Mouse (Mus musculus): ENCODE measurements at regions not wholly inside any gene's neighbourhood (a gene's known extent, or its start where the extent isn't known, plus 50 kb on each side); places are given as distances from the start of the nearest gene placed in this dataset.

DNA sequence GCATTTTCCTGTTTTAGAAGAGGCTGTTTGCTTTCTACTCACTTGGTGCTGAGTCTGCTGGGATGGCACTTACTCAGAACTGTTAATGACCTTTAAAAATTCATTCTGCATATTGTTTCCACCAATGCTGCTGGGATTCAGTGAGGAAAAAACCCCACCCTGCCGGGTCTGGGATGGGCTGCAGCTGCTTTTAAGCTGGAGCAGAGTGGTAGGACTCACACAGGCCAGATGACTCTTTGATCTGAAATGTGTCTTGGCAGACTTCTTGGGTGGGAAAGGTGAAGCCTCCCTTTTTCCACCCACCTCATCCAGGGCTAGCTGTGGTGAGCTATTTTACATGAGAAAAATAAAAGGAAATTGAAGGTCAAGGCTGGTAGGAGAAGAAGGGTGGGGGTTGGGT lies 56.4 kb upstream of the Ddhd1 start:
- Histone ChIP-seq H3K4me3 (ENCODE audit: insufficient read depth, low read length) (no peak overlapping the region), H3K27ac (ENCODE audit: insufficient read depth, low read depth, low read length) (no peak overlapping the region), H3K4me1 (ENCODE audit: control insufficient read depth, insufficient read depth, low read length) (no peaks in the 10 kb centered on the region)
- no peak for TF ChIP-seq CTCF (IDR thresholded peaks at IDR 0.05; ENCODE audit: low read depth, low read length)
- no peak for TF ChIP-seq POLR2A (IDR thresholded peaks at IDR 0.05; ENCODE audit: borderline replicate concordance, low read depth, low read length)

DNA sequence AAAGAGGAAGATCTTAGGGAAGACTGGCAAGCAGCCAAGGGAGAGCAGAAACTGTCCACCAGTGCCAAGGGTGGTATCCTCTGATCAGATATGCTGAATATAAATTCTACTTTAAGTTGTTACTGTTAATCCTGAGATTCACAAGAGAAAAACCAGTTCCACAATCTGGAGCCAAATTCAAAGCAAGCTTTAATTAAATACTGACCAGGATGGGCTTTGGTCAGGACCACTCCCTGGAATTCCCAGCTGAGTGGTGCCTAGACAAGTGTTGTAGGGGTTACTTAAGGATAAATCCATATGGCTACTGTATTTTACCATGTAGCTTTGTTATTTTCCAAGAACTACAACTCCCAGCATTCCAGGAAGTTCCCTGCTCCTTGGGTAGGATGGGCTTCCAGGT lies 56.8 kb upstream of the Ddhd1 start:
- TF ChIP-seq CTCF (IDR thresholded peaks at IDR 0.05; ENCODE audit: low read depth, low read length), result no peak
- no peak for TF ChIP-seq POLR2A (IDR thresholded peaks at IDR 0.05; ENCODE audit: borderline replicate concordance, low read depth, low read length)
- H3K4me3 ChIP-seq (ENCODE audit: insufficient read depth, low read length), result no peak overlapping the region
- H3K4me1 ChIP-seq (ENCODE audit: control insufficient read depth, insufficient read depth, low read length), result no peaks in the 10 kb centered on the region
- H3K27ac ChIP-seq (ENCODE audit: insufficient read depth, low read depth, low read length), result no peak overlapping the region

GRCm38 (mm10) chr14:45716100-45716499 lies 58.2 kb upstream of the Ddhd1 start:
- no peak overlapping the region for H3K4me3 ChIP-seq (ENCODE audit: insufficient read depth, low read length)
- no peak for TF ChIP-seq CTCF (IDR thresholded peaks at IDR 0.05; ENCODE audit: low read depth, low read length)
- no peak for TF ChIP-seq POLR2A (IDR thresholded peaks at IDR 0.05; ENCODE audit: borderline replicate concordance, low read depth, low read length)
- H3K4me1 ChIP-seq (ENCODE audit: control insufficient read depth, insufficient read depth, low read length), result no peaks in the 10 kb centered on the region
- no peak overlapping the region for H3K27ac ChIP-seq (ENCODE audit: insufficient read depth, low read depth, low read length)

GRCm38 (mm10) chr14:45722887-45723286 lies 64.9 kb upstream of the Ddhd1 start:
- H3K4me3 ChIP-seq (ENCODE audit: insufficient read depth, low read length), result no peak overlapping the region
- no peak overlapping the region for H3K27ac ChIP-seq (ENCODE audit: insufficient read depth, low read depth, low read length)
- TF ChIP-seq CTCF (IDR thresholded peaks at IDR 0.05; ENCODE audit: low read depth, low read length), result no peak
- no peak for TF ChIP-seq POLR2A (IDR thresholded peaks at IDR 0.05; ENCODE audit: borderline replicate concordance, low read depth, low read length)
- no peaks in the 10 kb centered on the region for H3K4me1 ChIP-seq (ENCODE audit: control insufficient read depth, insufficient read depth, low read length)

DNA sequence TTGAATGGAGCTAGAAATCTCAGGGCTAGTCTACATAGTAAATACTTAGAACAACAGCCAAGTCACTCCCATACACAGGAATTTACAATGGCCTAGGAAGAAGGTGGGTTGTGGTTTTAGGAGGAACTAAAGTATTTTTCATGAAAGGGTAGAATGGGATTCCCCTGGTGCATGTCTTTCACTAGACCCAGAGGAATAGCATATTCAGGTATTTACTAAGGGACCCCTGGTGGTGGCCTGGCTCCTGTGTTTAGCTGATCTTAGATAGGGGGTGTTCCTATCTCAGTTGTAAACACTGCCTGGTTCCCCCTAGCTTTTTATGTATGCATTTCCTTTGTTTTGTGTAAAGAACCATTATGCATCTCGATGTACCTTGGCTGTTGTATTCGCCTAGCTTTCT lies 66.4 kb upstream of the Ddhd1 start:
- Histone ChIP-seq H3K27ac (ENCODE audit: insufficient read depth, low read depth, low read length) (no peak overlapping the region), H3K4me1 (ENCODE audit: control insufficient read depth, insufficient read depth, low read length) (no peaks in the 10 kb centered on the region), H3K4me3 (ENCODE audit: insufficient read depth, low read length) (no peak overlapping the region)
- no peak for TF ChIP-seq CTCF (IDR thresholded peaks at IDR 0.05; ENCODE audit: low read depth, low read length)
- no peak for TF ChIP-seq POLR2A (IDR thresholded peaks at IDR 0.05; ENCODE audit: borderline replicate concordance, low read depth, low read length)

DNA sequence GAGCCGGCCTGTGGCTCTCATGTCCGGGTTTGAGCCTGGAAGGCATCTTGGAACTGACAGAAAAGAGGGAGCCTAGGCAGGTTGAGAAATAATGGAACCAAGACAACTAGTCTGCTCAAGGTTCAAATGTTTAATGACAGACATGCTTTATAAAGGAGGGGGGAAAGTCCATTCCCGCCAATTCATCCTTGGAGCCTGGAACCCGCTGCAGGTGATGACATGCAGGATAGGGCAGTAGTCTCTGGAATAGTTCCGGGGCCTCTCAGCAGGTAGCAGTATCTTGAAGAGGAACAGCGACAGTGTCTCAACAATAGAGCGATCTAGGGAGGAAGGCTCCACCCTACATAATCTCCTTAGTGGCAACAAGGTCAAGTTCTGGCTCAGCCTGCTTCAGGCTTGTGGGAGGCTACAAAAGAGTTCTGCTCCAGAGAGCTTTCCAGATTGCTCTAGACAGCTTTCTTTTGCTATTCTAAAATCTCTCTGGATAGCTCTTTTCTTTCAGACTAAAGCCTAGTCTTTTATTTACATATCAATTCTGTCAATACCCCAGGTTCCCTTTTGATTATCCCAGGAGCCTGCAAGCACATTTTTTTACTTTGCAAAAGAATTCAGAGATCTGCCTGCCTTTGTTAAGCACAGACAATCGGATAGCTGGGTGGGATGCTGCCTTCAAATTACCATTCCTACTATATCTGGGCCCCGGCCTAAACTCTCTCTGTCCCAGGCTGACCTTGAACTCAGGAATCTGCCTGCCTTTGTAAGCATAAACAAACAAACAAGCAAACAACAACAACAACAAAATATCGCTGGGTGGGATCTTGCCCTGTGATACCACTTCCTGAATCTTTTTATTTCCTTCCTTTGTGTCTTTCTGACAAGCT lies 76.8 kb upstream of the Ddhd1 start:
- no peak overlapping the region for H3K27ac ChIP-seq (ENCODE audit: insufficient read depth, low read depth, low read length)
- TF ChIP-seq CTCF (IDR thresholded peaks at IDR 0.05; ENCODE audit: low read depth, low read length) (no peak), POLR2A (IDR thresholded peaks at IDR 0.05; ENCODE audit: borderline replicate concordance, low read depth, low read length) (no peak)
- peaks cover 23% of the 10 kb centered on the region for H3K4me1 ChIP-seq (ENCODE audit: control insufficient read depth, insufficient read depth, low read length)
- H3K4me3 ChIP-seq (ENCODE audit: insufficient read depth, low read length), result no peak overlapping the region

- H3K4me3 ChIP-seq (ENCODE audit: insufficient read depth, low read length), result no peak overlapping the region
- peaks cover 28% of the 10 kb centered on the region for H3K4me1 ChIP-seq (ENCODE audit: control insufficient read depth, insufficient read depth, low read length)
- TF ChIP-seq POLR2A (IDR thresholded peaks at IDR 0.05; ENCODE audit: borderline replicate concordance, low read depth, low read length), result no peak
- TF ChIP-seq CTCF (IDR thresholded peaks at IDR 0.05; ENCODE audit: low read depth, low read length), result no peak
- peak overlapping the region; percentile 85 for H3K27ac ChIP-seq (ENCODE audit: insufficient read depth, low read depth, low read length)
Measured at GRCm38 (mm10) chr14:45737966-45738365, 80.0 kb upstream of the Ddhd1 start.

DNA sequence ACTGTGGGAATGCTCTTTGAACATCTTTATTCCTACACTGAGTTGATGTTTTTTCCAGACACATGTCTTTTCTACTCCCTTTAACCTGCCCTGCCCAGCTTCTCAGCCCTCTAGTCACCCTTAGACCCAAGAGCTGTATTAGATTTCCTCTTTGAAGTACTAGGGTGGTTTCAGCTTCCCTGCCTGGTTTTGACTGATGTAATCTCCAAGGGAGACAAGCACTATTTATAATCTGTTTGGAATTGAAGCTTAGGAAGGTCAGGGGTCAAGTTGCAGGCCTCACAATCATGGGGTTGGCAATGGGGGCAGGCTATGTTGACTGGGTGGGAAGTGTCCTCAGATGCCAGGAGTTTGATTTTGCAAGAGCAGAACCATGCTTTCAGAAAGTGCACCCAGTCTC lies 81.7 kb upstream of the Ddhd1 start:
- H3K27ac ChIP-seq (ENCODE audit: insufficient read depth, low read depth, low read length), result peak overlapping the region; percentile 85
- no peak overlapping the region for H3K4me3 ChIP-seq (ENCODE audit: insufficient read depth, low read length)
- H3K4me1 ChIP-seq (ENCODE audit: control insufficient read depth, insufficient read depth, low read length), result peaks cover 28% of the 10 kb centered on the region
- no peak for TF ChIP-seq CTCF (IDR thresholded peaks at IDR 0.05; ENCODE audit: low read depth, low read length)
- TF ChIP-seq POLR2A (IDR thresholded peaks at IDR 0.05; ENCODE audit: borderline replicate concordance, low read depth, low read length), result no peak

- Histone ChIP-seq H3K4me1 (ENCODE audit: control insufficient read depth, insufficient read depth, low read length) (peaks cover 28% of the 10 kb centered on the region), H3K27ac (ENCODE audit: insufficient read depth, low read depth, low read length) (peak overlapping the region; percentile 23), H3K4me3 (ENCODE audit: insufficient read depth, low read length) (no peak overlapping the region)
- TF ChIP-seq CTCF (IDR thresholded peaks at IDR 0.05; ENCODE audit: low read depth, low read length) (no peak), POLR2A (IDR thresholded peaks at IDR 0.05; ENCODE audit: borderline replicate concordance, low read depth, low read length) (no peak)
Measured at GRCm38 (mm10) chr14:45740662-45741061, 82.7 kb upstream of the Ddhd1 start.

DNA sequence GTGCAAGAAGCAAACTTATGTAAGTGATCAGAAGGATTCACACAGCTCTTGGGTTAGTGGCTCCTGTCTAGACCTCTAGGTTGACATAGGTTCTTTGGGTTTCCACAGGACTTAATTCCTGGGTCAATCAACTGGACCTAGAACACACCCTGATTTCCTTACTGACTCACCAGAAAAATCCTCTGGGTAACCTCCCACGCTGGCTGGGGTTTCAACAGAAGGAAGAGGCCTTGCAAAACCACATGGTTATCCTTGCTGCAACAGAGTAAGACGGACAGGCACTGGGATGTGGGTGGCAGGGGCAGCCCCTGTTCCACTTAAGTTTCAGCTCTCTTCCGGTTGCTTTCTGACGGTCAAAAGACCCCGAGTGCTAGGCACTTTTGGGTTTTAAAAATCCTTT lies 88.2 kb upstream of the Ddhd1 start:
- Histone ChIP-seq H3K27ac (ENCODE audit: insufficient read depth, low read depth, low read length) (no peak overlapping the region), H3K4me1 (ENCODE audit: control insufficient read depth, insufficient read depth, low read length) (peaks cover 4% of the 10 kb centered on the region; the same call in 1 of the 2 replicates), H3K4me3 (ENCODE audit: insufficient read depth, low read length) (no peak overlapping the region)
- no peak for TF ChIP-seq POLR2A (IDR thresholded peaks at IDR 0.05; ENCODE audit: borderline replicate concordance, low read depth, low read length)

Measured in bone marrow macrophage, adult 2 months (primary cell).